In the genomic region with DNA sequence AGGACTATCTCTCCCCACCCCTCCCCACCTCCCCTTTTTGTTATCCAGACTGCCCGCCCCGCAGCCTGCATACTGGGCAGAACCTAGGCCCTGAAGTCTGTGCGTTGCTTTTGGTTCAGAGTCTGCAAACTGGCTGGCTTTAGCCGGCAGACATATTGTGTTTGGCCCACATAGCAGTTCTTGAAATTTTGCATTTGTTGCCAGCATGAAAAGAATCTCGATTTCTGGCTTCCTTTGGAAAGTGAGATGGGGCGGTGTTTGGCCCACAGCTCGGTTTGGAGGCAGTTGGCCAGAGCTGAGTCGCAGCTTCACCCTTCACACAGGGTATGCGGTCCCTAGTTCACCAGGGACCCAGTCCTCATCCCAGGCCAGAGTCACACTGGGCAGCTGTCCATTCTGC, we compare ENCODE assay signal across 11 mouse cellular contexts.
DNase-seq lines count a peak whose midpoint lies in the region; ATAC-seq and TF ChIP-seq lines count a peak whose summit lies in the region.
"Had no signal": no experiment of that assay in that cellular context is flagged by ENCODE, and none has a peak within 500 bp of the region (broad histone marks: within the 10 kb centered on the region; RNA-seq: fewer than 3 reads in every experiment).

No protein-coding gene starts in this region.

- intact Hi-C loops in heart, adult 2 months (cut with DNase I), result loop anchor here (5.0 kb wide), 1 partner anchor 711 kb away; a partner anchor contains a TSS

- no peak overlapping the region for H3K27ac ChIP-seq in heart, adult 2 months
- no peak overlapping the region for H3K27ac ChIP-seq in heart, embryonic 12.5 days (ENCODE audit: poor library complexity, severe bottlenecking)
- H3K27ac ChIP-seq in lung, postnatal 0 days (ENCODE audit: low read length), result peak overlapping the region; percentile 68
- H3K27ac ChIP-seq: midbrain, embryonic 15.5 days had no signal

- H3K4me2 ChIP-seq in heart, embryonic 12.5 days, result no peak overlapping the region
- H3K4me2 ChIP-seq in lung, postnatal 0 days (replicated peaks; ENCODE audit: low read depth, low read length), result no peak overlapping the region
- H3K4me2 ChIP-seq: midbrain, embryonic 15.5 days had no signal

- TF ChIP-seq EP300 in heart, adult 2 months (IDR thresholded peaks at IDR 0.05; ENCODE audit: insufficient read depth, low read depth, low read length), result no peak
- no peak for TF ChIP-seq EP300 in lung, postnatal 0 days (IDR thresholded peaks at IDR 0.05)

- no peaks in the 10 kb centered on the region for H3K4me1 ChIP-seq in heart, adult 2 months (ENCODE audit: control insufficient read depth, insufficient read depth, low read length)
- H3K4me1 ChIP-seq in heart, embryonic 12.5 days (replicated peaks), result peaks cover 7% of the 10 kb centered on the region
- H3K4me1 ChIP-seq in lung, postnatal 0 days (ENCODE audit: insufficient read depth, low read depth, low read length), result no peaks in the 10 kb centered on the region
- H3K4me1 ChIP-seq: midbrain, embryonic 15.5 days had no signal

- no peaks in the 10 kb centered on the region for H3K27me3 ChIP-seq in heart, adult 2 months (ENCODE audit: control insufficient read depth, insufficient read depth, low read length)
- H3K27me3 ChIP-seq in heart, embryonic 12.5 days (replicated peaks), result no peaks in the 10 kb centered on the region
- no peaks in the 10 kb centered on the region for H3K27me3 ChIP-seq in lung, postnatal 0 days (replicated peaks; ENCODE audit: insufficient read depth, low read length)
- H3K27me3 ChIP-seq: midbrain, embryonic 15.5 days had no signal

- peak; percentile 27 for DNase-seq in adrenal gland, adult 2 months
- DNase-seq in adrenal gland, adult 18-20 months (ENCODE audit: low spot score in 2 of 2), result no peak
- DNase-seq in heart, adult 2 months, result peak; percentile 44 to 50
- DNase-seq in lung, postnatal 0 days (ENCODE audit: low spot score), result peak; percentile 60
- no peak for DNase-seq in lung, adult 18-20 months
- DNase-seq in lung, postnatal 10 days, result peak; percentile 70
- DNase-seq: liver had no signal

- no peak for TF ChIP-seq CTCF in heart, adult 2 months (IDR thresholded peaks at IDR 0.05)
- TF ChIP-seq CTCF in lung, postnatal 0 days (IDR thresholded peaks at IDR 0.05), result no peak

- 69% methylated on average over 9 of the region's 9 CpGs for WGBS in heart, adult 2 months
- WGBS in heart, embryonic 12.5 days, result 63% methylated on average over 9 of the region's 9 CpGs
- WGBS in lung, postnatal 0 days, result 65% methylated on average over 9 of the region's 9 CpGs

- no peak for TF ChIP-seq POLR2A in heart, adult 2 months (IDR thresholded peaks at IDR 0.05; ENCODE audit: insufficient read depth, low read depth, low read length)

- no peak for ATAC-seq in heart, embryonic 12.5 days (ENCODE audit: insufficient number of reproducible peaks, low FRiP score)
- ATAC-seq in lung, postnatal 0 days, result peak; percentile 61; the same call in 1 of the 2 replicates
- ATAC-seq in activated CD4-positive, CD25-positive, alpha-beta regulatory T cell, adult 4 months, result no peak
- ATAC-seq: hindbrain, embryonic 16.5 days; midbrain, embryonic 15.5 days had no signal

- no peaks in the 10 kb centered on the region for H3K36me3 ChIP-seq in heart, adult 2 months (ENCODE audit: control insufficient read depth, insufficient read depth, low read length)
- H3K36me3 ChIP-seq in heart, embryonic 12.5 days, result 0 out of 2 replicates have a peak, but pooled peaks cover 3% of the 10 kb centered on the region
- peaks cover 7% of the 10 kb centered on the region for H3K36me3 ChIP-seq in lung, postnatal 0 days (ENCODE audit: insufficient read depth, low read length)

- no peak overlapping the region for H3K9ac ChIP-seq in heart, adult 2 months (ENCODE audit: low read depth, low read length)
- no peak overlapping the region for H3K9ac ChIP-seq in heart, embryonic 12.5 days
- H3K9ac ChIP-seq in lung, postnatal 0 days (replicated peaks; ENCODE audit: low read depth), result no peak overlapping the region
- H3K9ac ChIP-seq: midbrain, embryonic 15.5 days had no signal

- H3K79me2 ChIP-seq in heart, adult 2 months (replicated peaks; ENCODE audit: control insufficient read depth, insufficient read depth, low read length), result no peaks in the 10 kb centered on the region

- no peak overlapping the region for H3K4me3 ChIP-seq in heart, adult 2 months
- H3K4me3 ChIP-seq in heart, embryonic 12.5 days, result no peak overlapping the region
- H3K4me3 ChIP-seq in lung, postnatal 0 days (ENCODE audit: low read depth, low read length), result no peak overlapping the region
- H3K4me3 ChIP-seq: midbrain, embryonic 15.5 days had no signal

- no peaks in the 10 kb centered on the region for H3K9me3 ChIP-seq in heart, embryonic 12.5 days (replicated peaks)
- H3K9me3 ChIP-seq in lung, postnatal 0 days (ENCODE audit: low read length), result no peaks in the 10 kb centered on the region
- H3K9me3 ChIP-seq: midbrain, embryonic 15.5 days had no signal

Comparison
In these comparisons a context has a peak if more than half of its experiments do, and no peak if none do; other contexts are left out.
1. DNase-seq: peak in adrenal gland, adult 2 months (single experiment), heart, adult 2 months (2 of 2), lung, postnatal 0 days (single experiment) and lung, postnatal 10 days (single experiment); none in adrenal gland, adult 18-20 months (0 of 2) and lung, adult 18-20 months (0 of 2).